Mouse (Mus musculus): ENCODE results near the gene Uba6. TPM values are rescaled to one million over a fixed set of nuclear protein-coding genes. Genes with fewer than 3 reads are reported as not detected.

The Uba6 gene
- total and polyA plus RNA-seq, 3 experiments: 9.8 to 59.4 (median 11.8) TPM

GRCm38 (mm10) chr5:86190290-86190689 is 17.7 kb upstream of the Uba6 start:
- no peak overlapping the region for H3K9ac ChIP-seq (ENCODE audit: control insufficient read depth, low read depth, low read length, poor library complexity, severe bottlenecking)
- H3K27me3 ChIP-seq (ENCODE audit: control insufficient read depth in 1 of 2, insufficient read depth in 2 of 2, low read length in 2 of 2): peaks cover 5 to 7% of the 10 kb centered on the region in 2 experiments; a peak in 3 of 4 replicates
- no peaks in the 10 kb centered on the region for H3K36me3 ChIP-seq (ENCODE audit: control insufficient read depth in 1 of 2, insufficient read depth in 2 of 2, low read length in 2 of 2)
- H3K79me2 ChIP-seq (ENCODE audit: control insufficient read depth, insufficient read depth, low read length, poor library complexity): no peaks in the 10 kb centered on the region
- no peaks in the 10 kb centered on the region for H3K9me3 ChIP-seq (replicated peaks; ENCODE audit: insufficient read depth, low read length)
- no peak overlapping the region for H3K4me3 ChIP-seq (ENCODE audit: control insufficient read depth in 1 of 2, insufficient read depth in 1 of 2, low read depth in 2 of 2, low read length in 2 of 2)
- H3K4me1 ChIP-seq (ENCODE audit: control insufficient read depth in 1 of 2, insufficient read depth in 2 of 2, low read length in 2 of 2): no peaks in the 10 kb centered on the region; a peak in 1 of 4 replicates
- TF ChIP-seq CHD1 (IDR thresholded peaks at IDR 0.05; ENCODE audit: low read depth, low read length) (no peak), GABPA (IDR thresholded peaks at IDR 0.05; ENCODE audit: low read depth, low read length) (no peak), MAFK (IDR thresholded peaks at IDR 0.05; ENCODE audit: borderline replicate concordance, low read depth, low read length) (no peak), MYC (IDR thresholded peaks at IDR 0.05; ENCODE audit: low read depth, low read length) (no peak), ETS1 (IDR thresholded peaks at IDR 0.05; ENCODE audit: low read depth, low read length) (no peak), NELFE (IDR thresholded peaks at IDR 0.05; ENCODE audit: low read depth, low read length) (no peak), HCFC1 (IDR thresholded peaks at IDR 0.05; ENCODE audit: low read depth, low read length) (no peak), CTCF (IDR thresholded peaks at IDR 0.05 in 2 of 3, conservative IDR thresholded peaks at IDR 0.05 in 1 of 3; ENCODE audit: control insufficient read depth in 1 of 3, insufficient read depth in 1 of 3, low read depth in 2 of 3, low read length in 3 of 3, poor library complexity in 1 of 3, severe bottlenecking in 1 of 3) (no peak)
- no peak overlapping the region for H3K27ac ChIP-seq (ENCODE audit: control insufficient read depth, low read depth, low read length)
- DNase-seq (ENCODE audit: low read depth, low spot score): no peak

DNA sequence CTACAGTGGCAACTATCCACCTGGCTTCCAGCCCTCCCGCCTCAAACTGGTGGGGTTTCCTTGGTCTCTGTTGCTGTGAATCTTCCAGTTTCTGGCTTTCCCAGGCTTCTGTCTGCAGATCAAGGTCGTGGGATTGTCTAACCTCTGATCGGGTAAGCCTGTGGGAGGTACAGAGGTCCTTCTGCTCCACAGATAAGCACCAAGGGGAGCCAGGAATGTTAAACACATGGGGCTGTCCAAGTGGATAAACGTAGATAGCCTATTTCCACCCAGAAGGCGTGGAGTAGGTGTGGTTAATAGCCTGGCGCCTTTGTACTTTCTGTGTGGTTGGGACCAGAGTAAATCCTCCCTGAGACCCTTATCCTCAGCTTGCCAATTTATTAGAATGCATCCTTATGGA is 14.8 kb upstream of the Uba6 start:
- TF ChIP-seq ETS1 (IDR thresholded peaks at IDR 0.05; ENCODE audit: low read depth, low read length) (no peak), EP300 (IDR thresholded peaks at IDR 0.05; ENCODE audit: low read depth in 1 of 2, low read length in 2 of 2) (no peak)
- H3K4me1 ChIP-seq (ENCODE audit: control insufficient read depth in 1 of 2, insufficient read depth in 2 of 2, low read length in 2 of 2): no peaks in the 10 kb centered on the region; a peak in 1 of 4 replicates
- no peak overlapping the region for H3K27ac ChIP-seq (ENCODE audit: control insufficient read depth, low read depth, low read length)
- no peaks in the 10 kb centered on the region for H3K79me2 ChIP-seq (ENCODE audit: control insufficient read depth, insufficient read depth, low read length, poor library complexity)
- no peaks in the 10 kb centered on the region for H3K36me3 ChIP-seq (ENCODE audit: control insufficient read depth in 1 of 2, insufficient read depth in 2 of 2, low read length in 2 of 2)
- H3K4me3 ChIP-seq (ENCODE audit: control insufficient read depth in 1 of 2, insufficient read depth in 1 of 2, low read depth in 2 of 2, low read length in 2 of 2): no peak overlapping the region
- H3K27me3 ChIP-seq (ENCODE audit: control insufficient read depth in 1 of 2, insufficient read depth in 2 of 2, low read length in 2 of 2): no peaks in the 10 kb centered on the region
- no peak for DNase-seq (ENCODE audit: low read depth, low spot score)
- no peaks in the 10 kb centered on the region for H3K9me3 ChIP-seq (replicated peaks; ENCODE audit: insufficient read depth, low read length)
- H3K9ac ChIP-seq (ENCODE audit: control insufficient read depth, low read depth, low read length, poor library complexity, severe bottlenecking): no peak overlapping the region

GRCm38 (mm10) chr5:86173778-86174177 is 1.2 kb upstream of the Uba6 start:
- Histone ChIP-seq H3K79me2 (ENCODE audit: control insufficient read depth, insufficient read depth, low read length, poor library complexity) (peaks cover 5% of the 10 kb centered on the region; the same call in 1 of the 2 replicates), H3K4me1 (ENCODE audit: control insufficient read depth in 1 of 2, insufficient read depth in 2 of 2, low read length in 2 of 2) (peaks cover 0 to 4% of the 10 kb centered on the region in 2 experiments; a peak in 3 of 4 replicates), H3K9ac (ENCODE audit: control insufficient read depth, low read depth, low read length, poor library complexity, severe bottlenecking) (peak overlapping the region; percentile 75), H3K27me3 (ENCODE audit: control insufficient read depth in 1 of 2, insufficient read depth in 2 of 2, low read length in 2 of 2) (peaks cover 0 to 3% of the 10 kb centered on the region in 2 experiments; a peak in 1 of 4 replicates), H3K27ac (ENCODE audit: control insufficient read depth, low read depth, low read length) (peak overlapping the region; percentile 88; the same call in 1 of the 2 replicates), H3K9me3 (replicated peaks; ENCODE audit: insufficient read depth, low read length) (no peaks in the 10 kb centered on the region), H3K36me3 (ENCODE audit: control insufficient read depth in 1 of 2, insufficient read depth in 2 of 2, low read length in 2 of 2) (peaks cover 0 to 8% of the 10 kb centered on the region in 2 experiments; a peak in 2 of 4 replicates), H3K4me3 (ENCODE audit: control insufficient read depth in 1 of 2, insufficient read depth in 1 of 2, low read depth in 2 of 2, low read length in 2 of 2) (peak overlapping the region; percentile 68 to 93)
- DNase-seq (ENCODE audit: low read depth, low spot score): peak; percentile 26
- TF ChIP-seq CTCF (IDR thresholded peaks at IDR 0.05 in 2 of 3, conservative IDR thresholded peaks at IDR 0.05 in 1 of 3; ENCODE audit: control insufficient read depth in 1 of 3, insufficient read depth in 1 of 3, low read depth in 2 of 3, low read length in 3 of 3, poor library complexity in 1 of 3, severe bottlenecking in 1 of 3) (no peak), RCOR1 (IDR thresholded peaks at IDR 0.05; ENCODE audit: low read depth, low read length) (no peak), MXI1 (IDR thresholded peaks at IDR 0.05; ENCODE audit: low read depth, low read length) (no peak), USF2 (IDR thresholded peaks at IDR 0.05; ENCODE audit: borderline replicate concordance in 1 of 2, insufficient read depth in 1 of 2, low read depth in 1 of 2, low read length in 2 of 2) (no peak), NELFE (IDR thresholded peaks at IDR 0.05; ENCODE audit: low read depth, low read length) (no peak), POLR2A (IDR thresholded peaks at IDR 0.05; ENCODE audit: control insufficient read depth in 1 of 2, insufficient read depth in 1 of 2, low read depth in 1 of 2, low read length in 2 of 2, poor library complexity in 1 of 2) (no peak), ZNF384 (IDR thresholded peaks at IDR 0.05; ENCODE audit: low read depth, low read length) (peak; percentile 55; the same call in 1 of the 2 replicates)
